Mouse (Mus musculus) forebrain, postnatal 0 days (tissue): Measurements from ENCODE around the gene Mad2l1bp. TPM values are rescaled to one million over a fixed set of nuclear protein-coding genes. Genes with fewer than 3 reads are reported as not detected.

Experiments used
- ATAC-seq: fragments of 200-750 bp; cut with Nextera tagmentation; 2 replicates; pipeline ENCODE4 v1.8.0; 2017; ENCODE audit warnings: mild to moderate bottlenecking, moderate library complexity
- DNase-seq: peaks from one replicate; pipeline ENCODE4 v3.0.0-alpha.2; 2015
- H3K27ac ChIP-seq: fragments of 300-500 bp; sonication (generic); 2 replicates; pipeline ENCODE4 v1.5.1; 2014; ENCODE audit warnings: low read depth, mild to moderate bottlenecking, antibody characterized with exemption, low read length, moderate library complexity, mixed read lengths
- H3K27me3 ChIP-seq: fragments of 300-500 bp; sonication (generic); 2 replicates; pipeline ENCODE4 v1.6.1; 2014; ENCODE audit warnings: mild to moderate bottlenecking, low read length, mixed read lengths; ENCODE audit not compliant: insufficient read depth
- H3K36me3 ChIP-seq: fragments of 300-500 bp; sonication (generic); 2 replicates; pipeline ENCODE4 v1.6.1; 2014; ENCODE audit warnings: mild to moderate bottlenecking, moderate library complexity; ENCODE audit not compliant: insufficient read depth
- H3K4me1 ChIP-seq: fragments of 300-500 bp; sonication (generic); 2 replicates; pipeline ENCODE4 v1.6.1; 2014; ENCODE audit warnings: antibody characterized with exemption; ENCODE audit not compliant: insufficient read depth
- H3K4me2 ChIP-seq: fragments of 300-500 bp; sonication (generic); 2 replicates; pipeline ENCODE4 v1.6.1; 2014; ENCODE audit warnings: low read depth, mild to moderate bottlenecking, moderate library complexity
- H3K4me3 ChIP-seq: fragments of 300-500 bp; sonication (generic); 2 replicates; pipeline ENCODE4 v1.5.1; 2014; ENCODE audit warnings: low read depth, low read length, mixed read lengths
- H3K9ac ChIP-seq: fragments of 300-500 bp; sonication (generic); 2 replicates; pipeline ENCODE4 v1.6.1; 2014; ENCODE audit warnings: mild to moderate bottlenecking
- H3K9me3 ChIP-seq: fragments of 300-500 bp; sonication (generic); 2 replicates; pipeline ENCODE4 v1.6.1; 2016; ENCODE audit warnings: low read length
- CTCF ChIP-seq: sonication (generic); IDR thresholded peaks from 2 replicates; pipeline ENCODE4 v1.5.1; 2016; ENCODE audit warnings: antibody characterized with exemption, control low read depth, low read depth
- WGBS: fragments of 180-500 bp; shearing (Covaris S2); extraction: QIAGEN DNeasy Blood & Tissue Kit; methylation state at CpG from one replicate; pipeline ENCODE4 v1.1.7; 2014; 5-methylcytosine and 5-hydroxymethylcytosine counted together
- polyA plus RNA-seq: library from polyadenylated mRNA; unstranded; fragments of >200 nt; fragmentation: Nextera tagmentation; extraction: Ambion mirVana; gene quantifications from 2 replicates; pipeline ENCODE4 v1.2.1, GENCODE M21; 2015
- total RNA-seq: library from RNA; depleted of rRNA; stranded (reverse); fragments of >200 nt; gene quantifications from 2 replicates; pipeline ENCODE4 v1.2.3, GENCODE M21; 2014

Gene Mad2l1bp
- total and polyA plus RNA-seq, 2 experiments from 2014 or later = 11.6 to 21.7 TPM

- Histone ChIP-seq H3K9me3 (no peaks in the 10 kb centered on the region), H3K9ac (no peak overlapping the region), H3K4me2 (no peak overlapping the region), H3K4me3 (no peak overlapping the region), H3K36me3 (0 out of 2 replicates have a peak, but pooled peaks cover under 1% of the 10 kb centered on the region), H3K27me3 (no peaks in the 10 kb centered on the region), H3K4me1 (peaks cover 15% of the 10 kb centered on the region), H3K27ac (no peak overlapping the region)
- TF ChIP-seq CTCF = no peak
- ATAC-seq (no peak), DNase-seq (no peak)
- WGBS = 67% methylated on average over 2 of the region's 2 CpGs
Measured at GRCm38 (mm10) chr17:46159236-46159635, 5.9 kb upstream of the Mad2l1bp start.

GRCm38 (mm10) chr17:46157131-46157530 lies 3.8 kb upstream of the Mad2l1bp start:
- no peak for DNase-seq
- H3K27me3 ChIP-seq = no peaks in the 10 kb centered on the region
- no peak overlapping the region for H3K9ac ChIP-seq
- H3K4me2 ChIP-seq = no peak overlapping the region
- WGBS = 85% methylated on average over 8 of the region's 8 CpGs
- no peak for ATAC-seq
- peaks cover 16% of the 10 kb centered on the region for H3K4me1 ChIP-seq
- H3K36me3 ChIP-seq = no peaks in the 10 kb centered on the region
- H3K4me3 ChIP-seq = no peak overlapping the region
- H3K9me3 ChIP-seq = no peaks in the 10 kb centered on the region
- no peak overlapping the region for H3K27ac ChIP-seq
- no peak for TF ChIP-seq CTCF

- no peak for TF ChIP-seq CTCF
- H3K27me3 ChIP-seq = no peaks in the 10 kb centered on the region
- 90% methylated on average over 5 of the region's 5 CpGs for WGBS
- no peak overlapping the region for H3K27ac ChIP-seq
- H3K36me3 ChIP-seq = no peaks in the 10 kb centered on the region
- DNase-seq (no peak), ATAC-seq (no peak)
- no peak overlapping the region for H3K4me2 ChIP-seq
- H3K9ac ChIP-seq = no peak overlapping the region
- H3K9me3 ChIP-seq = no peaks in the 10 kb centered on the region
- H3K4me1 ChIP-seq = peaks cover 11% of the 10 kb centered on the region
- H3K4me3 ChIP-seq = no peak overlapping the region
Measured at GRCm38 (mm10) chr17:46156680-46157079, 3.3 kb upstream of the Mad2l1bp start.

GRCm38 (mm10) chr17:46154336-46154735 lies 983 bp upstream of the Mad2l1bp start:
- no peak overlapping the region for H3K4me3 ChIP-seq
- TF ChIP-seq CTCF = no peak
- no peaks in the 10 kb centered on the region for H3K9me3 ChIP-seq
- no peaks in the 10 kb centered on the region for H3K36me3 ChIP-seq
- H3K4me1 ChIP-seq = peaks cover 9% of the 10 kb centered on the region; the same call in 1 of the 2 replicates
- H3K4me2 ChIP-seq = no peak overlapping the region
- no peak overlapping the region for H3K27ac ChIP-seq
- DNase-seq (no peak), ATAC-seq (no peak)
- no peak overlapping the region for H3K9ac ChIP-seq
- 98% methylated on average over 3 of the region's 3 CpGs for WGBS
- no peaks in the 10 kb centered on the region for H3K27me3 ChIP-seq

GRCm38 (mm10) chr17:46143578-46144423 lies 9.6 kb downstream of the Mad2l1bp start, which contains the start of gene Rsph9:
Gene Rsph9, minus strand, starts transcription at chr17:46144216.
- ATAC-seq (peak; percentile 98), DNase-seq (peak; percentile 87)
- no peaks in the 10 kb centered on the region for H3K9me3 ChIP-seq
- 4% methylated on average over 37 of the region's 37 CpGs for WGBS
- no peaks in the 10 kb centered on the region for H3K27me3 ChIP-seq
- peaks cover 20% of the 10 kb centered on the region for H3K36me3 ChIP-seq
- peak within 1 kb of the TSS; percentile 62 for H3K9ac ChIP-seq
- TF ChIP-seq CTCF = 0 out of 2 replicates have a peak, but pooled peaks have one; percentile 27
- peak within 1 kb of the TSS; percentile 74 for H3K4me2 ChIP-seq
- peak within 1 kb of the TSS; percentile 59 for H3K4me3 ChIP-seq
- peaks cover 9% of the 10 kb centered on the region for H3K4me1 ChIP-seq
- H3K27ac ChIP-seq = peak within 1 kb of the TSS; percentile 71

GRCm38 (mm10) chr17:46139872-46140271 lies 13.5 kb downstream of the Mad2l1bp start:
- no peak overlapping the region for H3K4me2 ChIP-seq
- no peak for TF ChIP-seq CTCF

GRCm38 (mm10) chr17:46138563-46139236 lies 14.7 kb downstream of the Mad2l1bp start:
- peaks cover 3% of the 10 kb centered on the region; the same call in 1 of the 2 replicates for H3K4me1 ChIP-seq
- no peak for TF ChIP-seq CTCF
- H3K4me3 ChIP-seq = no peak overlapping the region
- H3K27ac ChIP-seq = no peak overlapping the region
- no peak overlapping the region for H3K9ac ChIP-seq
- no peaks in the 10 kb centered on the region for H3K9me3 ChIP-seq
- 0 out of 2 replicates have a peak, but pooled peaks cover 14% of the 10 kb centered on the region for H3K36me3 ChIP-seq
- 87% methylated on average over 8 of the region's 8 CpGs for whole genome bisulfite sequencing
- ATAC-seq = no peak
- H3K27me3 ChIP-seq = no peaks in the 10 kb centered on the region
- H3K4me2 ChIP-seq = no peak overlapping the region
- DNase-seq = no peak

More at GRCm38 (mm10) chr17:46139872-46140271, 13.5 kb downstream of the Mad2l1bp start:
- Histone ChIP-seq H3K9ac (no peak overlapping the region), H3K36me3 (0 out of 2 replicates have a peak, but pooled peaks cover 11% of the 10 kb centered on the region), H3K9me3 (no peaks in the 10 kb centered on the region), H3K27ac (no peak overlapping the region), H3K4me3 (no peak overlapping the region), H3K27me3 (no peaks in the 10 kb centered on the region), H3K4me1 (peaks cover 9% of the 10 kb centered on the region)
- ATAC-seq = no peak
- DNase-seq = no peak
- 86% methylated on average over 3 of the region's 3 CpGs for WGBS
